Mouse (Mus musculus) olfactory bulb, adult 2 months (tissue): ENCODE results near the gene Rims4. TPM values are rescaled to one million over a fixed set of nuclear protein-coding genes. Genes with fewer than 3 reads are reported as not detected.

ENCODE experiments used
- H3K27ac ChIP-seq: fragments of 200-500 bp; 2 replicates; pipeline ENCODE4 v1.5.1; 2012; ENCODE audit warnings: low read depth, low read length; ENCODE audit not compliant: insufficient read depth
- H3K4me1 ChIP-seq: fragments of 200-500 bp; 2 replicates; pipeline ENCODE4 v1.6.1; 2012; ENCODE audit warnings: low read length; ENCODE audit not compliant: control insufficient read depth, insufficient read depth
- H3K4me3 ChIP-seq: fragments of 200-500 bp; 2 replicates; pipeline ENCODE4 v1.5.1; 2012; ENCODE audit warnings: mild to moderate bottlenecking, low read depth, low read length, moderate library complexity; ENCODE audit not compliant: insufficient read depth
- CTCF ChIP-seq: fragments of 200-500 bp; IDR thresholded peaks from 2 replicates; pipeline ENCODE4 v1.5.1; 2012; ENCODE audit warnings: low read depth, mild to moderate bottlenecking, low read length, moderate library complexity; ENCODE audit not compliant: insufficient read depth
- POLR2A ChIP-seq: fragments of 200-500 bp; IDR thresholded peaks from 2 replicates; pipeline ENCODE4 v1.6.1; 2012; ENCODE audit warnings: mild to moderate bottlenecking, low read depth, low read length, moderate library complexity; ENCODE audit not compliant: insufficient read depth
- WGBS: fragments of 180-500 bp; shearing (Covaris S2); methylation state at CpG from one replicate; pipeline ENCODE4 v1.1.7; 2018; 5-methylcytosine and 5-hydroxymethylcytosine counted together
- polyA plus RNA-seq: library from polyadenylated mRNA; stranded (reverse); fragments of >200 nt; gene quantifications from 2 replicates; pipeline ENCODE4 v1.2.4, GENCODE M21; 2012; ENCODE audit warnings: low replicate concordance; ENCODE audit not compliant: missing spikeins, insufficient read depth, insufficient read length

The Rims4 gene
- polyA plus RNA-seq, 1 experiment: not detected

DNA sequence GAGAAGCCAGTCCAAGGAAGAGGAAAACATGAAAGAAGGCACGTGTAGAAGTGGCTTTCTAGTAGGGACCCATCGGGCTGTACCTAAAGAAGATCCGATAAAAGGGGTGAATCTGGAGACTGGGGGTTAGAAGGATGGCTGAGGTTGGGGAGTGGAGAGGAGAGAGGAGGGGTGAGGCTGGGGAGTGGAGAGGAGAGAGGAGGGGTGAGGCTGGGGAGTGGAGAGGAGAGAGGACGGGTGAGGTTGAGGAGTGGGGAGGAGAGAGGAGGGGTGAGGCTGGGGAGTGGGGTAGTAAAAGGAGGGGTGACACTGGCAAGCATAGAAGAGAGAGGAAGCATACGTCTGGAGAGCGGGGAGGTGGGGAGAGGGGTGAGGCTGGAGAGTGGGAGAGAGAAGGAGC lies 61.2 kb downstream of the Rims4 start:
- Histone ChIP-seq H3K27ac (no peak overlapping the region), H3K4me3 (no peak overlapping the region), H3K4me1 (peaks cover 9% of the 10 kb centered on the region)
- TF ChIP-seq POLR2A (no peak), CTCF (no peak)
- 79% methylated on average over 6 of the region's 6 CpGs for WGBS

DNA sequence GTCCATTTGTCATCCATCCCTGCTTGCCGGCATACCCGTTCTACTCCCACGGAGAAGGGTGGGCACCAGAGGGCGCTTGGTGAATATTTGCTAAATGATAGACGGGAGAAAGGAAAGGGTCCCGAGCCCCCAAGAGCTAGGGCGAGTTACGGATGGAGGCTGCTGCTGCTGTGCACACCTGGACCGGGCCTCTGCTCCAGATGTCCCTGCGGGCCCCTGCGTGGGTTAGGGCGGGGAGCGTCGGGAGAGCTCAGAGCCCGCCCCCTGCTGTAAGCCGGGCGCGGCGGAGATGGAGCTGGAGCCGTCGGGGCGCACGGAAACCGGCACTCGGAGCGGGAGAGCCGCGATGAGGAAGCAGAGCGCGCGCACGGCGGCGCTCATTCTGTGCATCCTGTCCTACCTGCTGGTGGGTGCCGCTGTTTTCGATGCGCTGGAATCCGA lies 65.0 kb downstream of the Rims4 start, which contains the start of gene Kcnk15:
TSS of gene Kcnk15 (plus strand) at position 191 of the 441 bp plus-strand sequence.
- peak within 1 kb of the TSS; percentile 3; the same call in 1 of the 2 replicates for H3K4me3 ChIP-seq
- WGBS: under 1% methylated on average over 38 of the region's 38 CpGs
- peaks cover 6% of the 10 kb centered on the region for H3K4me1 ChIP-seq
- TF ChIP-seq CTCF (peak; percentile 48; the same call in 1 of the 2 replicates), POLR2A (no peak)
- H3K27ac ChIP-seq: no peak within 1 kb of the TSS

DNA sequence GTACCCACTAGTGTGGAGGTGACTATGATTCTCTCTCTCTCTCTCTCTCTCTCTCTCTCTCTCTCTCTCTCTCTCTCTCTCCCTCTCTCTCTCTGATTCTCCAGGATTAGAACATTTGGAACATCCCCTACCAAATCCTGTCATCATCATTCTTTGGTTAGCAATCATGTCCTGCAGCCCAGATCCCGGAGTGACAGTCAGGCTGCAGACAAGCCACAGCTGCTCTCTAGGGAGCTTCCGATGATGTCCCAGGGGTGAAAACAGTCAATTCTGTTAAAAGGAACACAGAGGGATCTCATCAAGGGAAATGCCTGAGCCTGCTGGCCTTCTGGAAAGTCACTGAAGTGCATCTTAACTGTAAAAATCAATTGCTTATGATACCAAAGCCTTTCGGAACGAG lies 76.4 kb downstream of the Rims4 start:
- WGBS: 81% methylated on average over 4 of the region's 4 CpGs
- TF ChIP-seq CTCF: no peak
- H3K27ac ChIP-seq: no peak overlapping the region
- no peaks in the 10 kb centered on the region for H3K4me1 ChIP-seq
- H3K4me3 ChIP-seq: no peak overlapping the region

DNA sequence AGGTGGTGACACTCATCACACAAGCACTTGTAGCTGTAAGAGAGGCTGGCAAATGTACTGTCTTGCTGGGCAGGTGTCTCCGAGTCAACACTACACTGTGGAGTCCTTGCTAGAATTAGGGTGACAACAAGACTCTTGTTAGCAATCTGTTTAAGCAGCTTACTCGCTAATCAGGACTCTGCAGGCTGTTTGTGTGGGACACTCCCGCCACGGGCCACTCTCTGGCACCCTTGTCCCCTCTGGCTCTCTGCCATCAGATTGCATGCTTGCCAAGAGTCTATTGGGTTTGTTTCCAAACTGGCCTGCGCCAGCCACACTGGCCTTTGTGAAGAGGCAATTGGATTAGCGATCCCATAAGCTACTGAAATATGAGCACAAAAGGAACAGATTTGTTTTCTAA lies 79.0 kb downstream of the Rims4 start:
- TF ChIP-seq POLR2A (no peak), CTCF (no peak)

DNA sequence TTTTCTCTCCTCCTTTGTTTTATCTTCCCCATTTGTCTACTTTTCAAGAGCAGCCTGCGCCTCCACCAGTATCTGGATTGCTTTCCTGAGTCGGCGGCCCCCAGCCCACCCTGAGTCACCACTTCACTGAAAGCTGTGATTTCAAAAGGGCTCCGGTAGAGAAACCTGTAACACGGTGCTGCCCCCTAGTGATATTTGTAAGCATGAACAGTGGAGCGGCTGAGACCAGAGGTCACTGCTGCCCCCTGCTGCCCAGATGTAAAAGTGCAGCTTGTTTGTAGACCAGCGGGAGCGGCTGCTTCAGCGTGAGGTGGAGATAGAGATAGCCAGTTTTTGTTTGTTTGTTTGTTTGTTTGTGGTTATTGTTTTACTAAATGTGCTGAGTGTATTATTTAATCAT lies 80.4 kb downstream of the Rims4 start:
- no peak overlapping the region for H3K4me3 ChIP-seq
- H3K27ac ChIP-seq: no peak overlapping the region
- WGBS: 9% methylated on average over 9 of the region's 9 CpGs
- TF ChIP-seq POLR2A: no peak
- TF ChIP-seq CTCF: peak; percentile 89
- H3K4me1 ChIP-seq: no peaks in the 10 kb centered on the region

More for the DNA sequence above, 79.0 kb downstream of the Rims4 start:
- WGBS: 42% methylated on average over 6 of the region's 6 CpGs
- Histone ChIP-seq H3K4me3 (no peak overlapping the region), H3K4me1 (no peaks in the 10 kb centered on the region), H3K27ac (no peak overlapping the region)

DNA sequence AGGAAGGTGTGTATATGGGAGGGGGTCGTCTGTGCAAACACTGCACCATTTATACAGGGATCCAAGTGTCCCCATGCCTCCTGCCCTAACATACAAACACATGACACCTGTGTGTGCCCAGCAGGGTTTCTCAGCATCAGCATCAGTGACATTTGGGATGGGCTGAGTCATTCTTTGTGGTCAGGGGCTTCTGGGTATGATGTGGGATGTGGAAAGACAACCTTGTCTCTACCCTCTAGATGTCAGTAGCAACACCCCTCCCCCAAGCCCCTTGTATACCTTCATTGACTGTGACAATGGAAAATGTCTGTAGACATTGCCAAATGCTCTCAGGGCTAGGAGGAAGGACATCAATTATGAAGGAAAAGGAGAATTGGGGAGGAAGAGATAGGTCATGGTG lies 87.3 kb downstream of the Rims4 start:
- Histone ChIP-seq H3K4me1 (no peaks in the 10 kb centered on the region), H3K27ac (no peak overlapping the region), H3K4me3 (no peak overlapping the region)
- WGBS: 65% methylated on average over 1 of the region's 1 CpGs
- TF ChIP-seq CTCF (no peak), POLR2A (no peak)

DNA sequence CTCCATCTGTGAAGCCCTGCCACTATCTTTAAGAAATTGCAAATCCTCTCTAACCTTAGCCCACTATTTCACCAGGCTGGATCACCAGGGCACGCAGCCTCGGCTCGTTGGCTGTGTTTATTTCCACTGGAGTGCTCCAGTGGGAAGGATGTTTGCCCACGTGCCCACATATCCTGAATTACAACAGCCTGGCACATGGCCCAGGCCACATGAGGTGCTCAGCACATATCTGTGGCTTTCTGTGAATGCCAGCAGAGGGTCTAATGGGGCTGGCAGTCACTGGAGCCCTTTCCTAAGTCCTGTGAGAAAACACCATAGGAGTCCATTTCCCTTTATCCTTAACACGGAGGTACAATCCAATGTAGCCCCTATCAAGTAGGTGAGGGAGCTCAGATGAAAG lies 92.0 kb downstream of the Rims4 start:
- H3K4me1 ChIP-seq: no peaks in the 10 kb centered on the region
- WGBS: 47% methylated on average over 5 of the region's 5 CpGs
- H3K27ac ChIP-seq: no peak overlapping the region
- H3K4me3 ChIP-seq: no peak overlapping the region
- TF ChIP-seq CTCF (no peak), POLR2A (no peak)

DNA sequence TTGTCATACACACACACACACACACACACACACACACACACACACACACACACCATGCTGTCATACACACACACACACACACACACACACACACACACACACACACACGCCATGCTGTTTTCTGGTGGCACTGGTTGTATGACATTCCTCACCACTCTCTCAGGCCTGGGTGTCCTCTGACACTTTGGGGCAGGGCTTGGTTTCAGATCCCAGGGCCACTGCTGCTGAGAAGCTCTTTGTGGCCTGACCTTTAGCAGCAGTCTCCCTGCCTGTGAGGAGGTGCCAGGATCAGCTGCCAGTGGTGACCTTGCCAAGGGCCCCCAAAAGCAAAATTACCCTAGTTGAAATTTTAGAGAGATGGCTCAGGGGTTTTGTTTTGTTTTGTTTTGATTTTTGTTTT lies 92.6 kb downstream of the Rims4 start:
- no peak overlapping the region for H3K27ac ChIP-seq
- WGBS: 85% methylated on average over 1 of the region's 1 CpGs
- H3K4me3 ChIP-seq: no peak overlapping the region
- H3K4me1 ChIP-seq: no peaks in the 10 kb centered on the region
- no peak for TF ChIP-seq POLR2A
- no peak for TF ChIP-seq CTCF

DNA sequence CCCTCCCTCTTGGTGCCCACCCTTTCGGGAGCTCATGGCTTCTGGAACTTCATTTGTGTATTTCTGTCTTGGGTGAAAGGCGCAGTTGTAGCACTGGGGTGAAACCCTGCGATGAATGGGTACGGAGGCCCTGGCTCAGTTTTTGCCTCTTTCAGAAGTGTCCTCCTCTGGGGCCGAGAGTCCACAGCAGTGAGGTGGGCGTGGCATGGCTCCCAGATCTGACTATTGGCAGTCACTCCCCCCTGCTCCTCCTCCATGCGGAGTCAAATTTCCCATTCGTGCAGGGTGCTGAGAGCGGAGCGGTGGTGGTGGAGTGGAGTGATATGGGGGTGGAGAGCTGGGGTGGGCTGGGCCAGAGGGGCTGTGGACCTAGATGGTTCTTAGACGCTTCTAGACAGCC lies 94.7 kb downstream of the Rims4 start:
- Histone ChIP-seq H3K4me1 (peaks cover 4% of the 10 kb centered on the region; the same call in 1 of the 2 replicates), H3K27ac (no peak overlapping the region), H3K4me3 (no peak overlapping the region)
- WGBS: 51% methylated on average over 11 of the region's 11 CpGs
- TF ChIP-seq POLR2A (no peak), CTCF (no peak)

DNA sequence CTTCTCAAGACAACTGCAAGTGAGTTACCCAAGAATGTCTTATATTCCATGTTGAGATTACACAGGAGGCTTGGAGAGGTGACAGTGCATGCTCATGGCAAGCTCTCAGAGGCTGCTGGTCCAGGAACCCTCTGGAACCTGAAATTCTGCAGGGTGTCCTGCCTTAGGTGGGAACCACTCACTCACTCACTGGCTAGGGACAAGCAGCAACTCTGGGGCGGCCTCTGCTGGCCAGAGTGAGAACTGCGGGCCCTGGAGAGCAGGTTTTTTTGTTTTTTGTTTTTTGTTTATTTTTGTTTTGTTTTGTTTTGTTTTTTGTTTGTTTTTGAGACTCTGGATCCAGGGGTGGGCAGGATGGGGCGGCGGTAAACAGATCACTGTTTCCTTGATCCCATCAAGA lies 95.2 kb downstream of the Rims4 start:
- no peak overlapping the region for H3K4me3 ChIP-seq
- no peak overlapping the region for H3K27ac ChIP-seq
- TF ChIP-seq CTCF (peak; percentile 93), POLR2A (no peak)
- WGBS: 8% methylated on average over 4 of the region's 4 CpGs
- H3K4me1 ChIP-seq: peaks cover 4% of the 10 kb centered on the region; the same call in 1 of the 2 replicates
